Mouse (Mus musculus) urinary bladder, postnatal 14 days (tissue): ENCODE measurements around the gene Dcun1d3.

Experiments used
- DNase-seq: peaks from one replicate; pipeline ENCODE4 v3.0.0; 2021; ENCODE audit warnings: low spot score

Gene Dcun1d3

GRCm38 (mm10) chr7:119895639-119896512, at the start of gene Dcun1d3, which contains the start of gene Lyrm1:
TSS of gene Dcun1d3 (minus strand) at chr7:119896298.
TSS of gene Lyrm1 (plus strand) at chr7:119895861.
- peak; percentile 99 for DNase-seq

DNA sequence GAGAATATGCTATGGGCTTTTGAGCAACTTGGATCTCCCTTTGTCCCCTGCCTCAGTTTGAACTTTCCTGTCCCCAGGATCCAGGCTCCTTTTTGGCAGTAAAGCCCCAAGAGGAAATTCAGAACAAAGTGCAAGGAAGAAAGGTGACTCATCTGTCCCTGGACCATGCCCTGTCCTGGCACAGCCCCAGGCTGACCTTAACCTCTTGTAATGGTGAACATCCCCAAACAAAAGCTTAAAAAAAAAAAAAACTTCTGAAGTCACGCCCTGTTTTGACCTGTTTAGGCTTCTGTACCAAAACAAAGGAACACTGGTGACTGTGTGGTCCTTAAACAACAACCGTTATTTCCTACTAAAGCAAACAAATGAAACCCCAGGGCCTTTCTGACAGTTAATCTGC, 45.5 kb upstream of the Dcun1d3 start:
- DNase-seq, result peak; percentile 9

DNA sequence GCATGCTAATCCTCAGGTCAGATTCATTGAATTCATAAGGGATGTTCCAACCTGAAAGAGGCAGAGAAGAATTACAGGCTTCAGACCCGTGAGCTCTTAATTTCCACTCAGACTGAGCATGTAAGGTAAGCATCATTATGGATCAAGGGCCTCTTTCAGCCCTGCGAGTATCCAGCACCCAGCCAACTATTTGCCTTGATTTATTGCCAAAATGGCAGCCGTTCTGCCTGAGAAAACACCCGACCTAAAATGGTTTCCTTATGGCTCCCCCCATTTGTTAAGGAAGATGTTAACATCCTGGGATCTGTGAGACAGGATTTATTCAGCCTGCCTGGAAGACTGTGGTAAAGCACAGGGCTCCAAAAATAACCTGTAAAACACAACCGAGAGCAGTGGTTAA, 40.9 kb upstream of the Dcun1d3 start:
- no peak for DNase-seq

DNA sequence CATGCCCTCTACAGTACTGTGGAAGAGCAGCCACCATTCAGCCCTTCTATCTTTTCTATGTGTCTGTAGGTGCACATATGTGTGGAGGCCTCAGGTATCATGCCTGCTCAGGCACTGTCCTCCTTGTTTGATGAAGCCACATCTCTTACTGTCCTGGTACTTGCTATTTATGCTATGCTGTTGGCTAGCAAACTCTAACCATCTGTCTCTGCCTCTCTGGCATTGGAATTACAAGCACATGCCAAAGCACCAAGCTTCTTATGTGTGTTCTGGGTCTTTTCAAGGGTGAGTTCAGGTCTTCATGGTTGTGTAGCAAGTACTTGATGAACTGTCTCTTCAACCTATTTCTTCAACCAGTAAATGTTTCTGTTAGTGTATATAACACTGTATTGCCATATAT, 40.2 kb upstream of the Dcun1d3 start:
- no peak for DNase-seq

GRCm38 (mm10) chr7:119928783-119929440, 32.8 kb upstream of the Dcun1d3 start:
- DNase-seq, result no peak

- DNase-seq, result no peak
These were observed 25.0 kb upstream of the Dcun1d3 start for GRCm38 (mm10) chr7:119921054-119921453.

DNA sequence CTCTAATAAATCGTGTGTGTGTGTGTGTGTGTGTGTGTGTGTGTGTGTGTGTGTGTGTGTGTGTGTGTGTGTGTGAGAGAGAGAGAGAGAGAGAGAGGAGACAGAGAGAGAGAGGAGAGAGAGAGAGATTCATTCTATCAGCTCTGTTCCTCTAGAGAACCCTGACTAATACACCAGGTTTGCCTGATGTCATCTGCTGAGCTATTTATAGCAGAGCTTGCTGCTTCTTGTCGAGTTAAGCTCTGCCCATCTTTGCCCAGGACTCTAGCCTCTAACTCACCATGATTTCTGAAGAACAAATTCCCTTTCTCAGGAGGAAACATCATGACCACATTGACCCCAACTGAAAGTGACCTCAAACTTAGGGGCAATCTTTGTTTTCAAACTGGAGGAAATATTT, 24.4 kb upstream of the Dcun1d3 start:
- DNase-seq, result no peak

- DNase-seq, result no peak
These were observed 15.6 kb upstream of the Dcun1d3 start for GRCm38 (mm10) chr7:119911727-119912126.

DNA sequence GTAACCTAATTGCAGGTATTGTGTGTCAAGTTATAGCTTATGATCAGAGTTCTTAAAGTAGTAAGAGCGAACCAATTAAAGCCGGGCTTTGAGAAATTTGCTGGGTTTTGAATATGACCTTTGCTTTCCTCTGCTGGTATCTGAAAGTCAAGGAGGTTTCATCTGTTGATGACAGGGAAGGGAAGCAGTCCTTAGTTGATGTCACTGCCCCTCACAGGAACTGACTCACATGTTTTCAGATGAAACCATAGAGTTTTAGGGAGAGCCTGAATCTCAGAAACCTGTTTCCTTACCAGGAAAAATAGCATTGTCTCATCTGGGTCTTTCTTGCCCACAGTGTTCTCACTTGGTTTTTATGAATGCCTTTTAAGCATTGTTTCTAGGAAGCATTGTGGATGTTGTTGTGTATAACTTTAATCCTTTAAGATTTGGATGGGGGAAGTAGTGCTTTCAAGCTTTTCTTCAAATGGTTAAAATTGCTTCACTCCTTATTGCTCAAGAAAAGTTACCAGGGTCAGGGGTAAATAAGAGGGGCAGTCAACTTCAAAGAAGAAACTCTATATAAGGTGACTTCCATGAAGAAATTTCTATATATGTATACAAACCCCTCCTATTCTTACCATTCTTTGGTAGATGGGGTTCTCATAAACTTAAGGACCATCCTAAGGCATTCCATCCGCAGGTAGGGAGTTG, 10.6 kb upstream of the Dcun1d3 start:
- DNase-seq, result no peak

DNA sequence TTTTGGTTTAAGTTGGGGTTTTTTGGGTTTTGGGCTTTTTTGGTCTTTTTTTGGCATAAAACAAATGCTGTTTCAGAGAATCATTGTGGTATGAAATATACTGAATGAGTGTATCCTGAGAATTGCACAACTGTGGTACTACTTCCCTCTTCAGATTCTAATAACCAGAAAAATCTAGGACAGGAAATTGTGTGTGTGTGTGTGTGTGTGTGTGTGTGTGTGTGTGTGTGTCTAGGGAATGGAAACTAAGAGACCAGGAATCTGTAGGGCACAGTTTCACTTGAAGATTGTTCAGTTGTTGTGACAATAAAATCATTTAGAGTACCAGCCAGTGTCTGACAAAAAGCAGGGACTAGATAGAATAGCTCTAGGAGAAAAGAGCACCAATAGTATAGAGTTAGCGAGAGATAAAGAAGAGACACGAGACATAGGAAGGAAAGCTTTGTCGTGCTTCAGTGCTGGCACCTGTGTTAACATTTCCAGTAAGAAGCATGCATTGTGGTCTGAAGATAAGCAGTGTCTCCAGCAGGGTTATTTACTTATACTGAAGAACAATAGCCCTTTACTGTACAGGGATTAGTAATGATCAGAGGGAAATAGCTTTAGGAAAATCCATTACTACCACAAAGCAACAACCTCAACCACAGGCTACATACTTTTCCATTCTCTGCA, 3.4 kb upstream of the Dcun1d3 start:
- no peak for DNase-seq

DNA sequence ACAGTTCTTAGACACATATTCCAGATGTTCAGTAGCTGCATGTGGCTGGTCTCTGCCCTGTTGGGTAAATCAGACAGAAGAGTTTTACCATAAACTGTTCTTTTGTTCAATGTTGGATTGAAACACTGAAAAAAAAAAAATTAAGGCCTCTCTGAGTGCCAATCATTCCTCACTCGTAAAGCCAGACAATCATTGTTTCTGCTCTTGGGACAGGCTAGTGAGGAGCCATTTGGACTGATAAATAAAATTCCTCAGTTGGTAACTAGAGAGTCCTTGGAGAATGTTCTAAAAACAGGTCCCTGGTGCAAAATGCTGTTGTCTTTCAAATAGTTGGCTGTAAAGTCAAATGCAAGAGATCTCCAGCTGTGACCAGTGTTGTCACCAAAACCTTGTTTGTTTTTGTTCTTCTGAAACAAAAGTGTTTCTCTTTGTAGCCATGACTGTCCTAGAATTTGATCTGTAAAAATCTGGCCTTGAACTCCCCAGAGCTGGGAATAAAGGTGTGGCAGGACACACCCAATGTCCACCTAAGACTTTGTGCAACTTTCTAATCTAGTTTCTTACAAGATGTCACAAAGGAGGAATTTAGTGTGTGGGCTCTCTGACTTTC, 2.3 kb upstream of the Dcun1d3 start:
- DNase-seq, result no peak

DNA sequence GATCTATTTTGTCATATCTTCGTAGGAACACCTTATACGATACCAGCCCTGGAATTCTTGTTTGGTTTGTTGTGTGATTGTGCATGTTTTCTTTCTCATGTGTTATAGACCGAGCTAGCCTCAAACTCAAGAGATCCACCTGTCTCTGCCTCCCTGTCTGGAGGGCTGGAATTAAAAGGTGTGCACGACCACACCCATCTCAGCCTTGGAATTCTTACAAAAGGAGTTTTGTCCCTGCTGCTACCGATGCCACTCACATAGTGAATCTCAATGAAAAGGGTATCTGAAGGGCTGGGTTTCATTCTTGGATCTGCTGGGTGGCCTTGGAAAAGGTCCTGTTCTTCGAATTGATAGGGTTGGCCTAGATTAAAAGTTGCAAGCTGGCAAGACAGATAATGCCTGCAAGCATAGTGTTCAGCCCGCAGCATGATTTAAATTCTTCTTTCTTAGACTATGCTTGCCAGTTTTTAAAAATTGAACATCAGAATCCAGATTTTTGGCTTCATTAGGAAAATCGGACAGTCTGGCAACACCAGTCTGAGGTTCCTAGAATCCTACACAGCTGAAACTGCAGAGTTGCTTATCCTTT, 1.5 kb upstream of the Dcun1d3 start:
- DNase-seq, result no peak

DNA sequence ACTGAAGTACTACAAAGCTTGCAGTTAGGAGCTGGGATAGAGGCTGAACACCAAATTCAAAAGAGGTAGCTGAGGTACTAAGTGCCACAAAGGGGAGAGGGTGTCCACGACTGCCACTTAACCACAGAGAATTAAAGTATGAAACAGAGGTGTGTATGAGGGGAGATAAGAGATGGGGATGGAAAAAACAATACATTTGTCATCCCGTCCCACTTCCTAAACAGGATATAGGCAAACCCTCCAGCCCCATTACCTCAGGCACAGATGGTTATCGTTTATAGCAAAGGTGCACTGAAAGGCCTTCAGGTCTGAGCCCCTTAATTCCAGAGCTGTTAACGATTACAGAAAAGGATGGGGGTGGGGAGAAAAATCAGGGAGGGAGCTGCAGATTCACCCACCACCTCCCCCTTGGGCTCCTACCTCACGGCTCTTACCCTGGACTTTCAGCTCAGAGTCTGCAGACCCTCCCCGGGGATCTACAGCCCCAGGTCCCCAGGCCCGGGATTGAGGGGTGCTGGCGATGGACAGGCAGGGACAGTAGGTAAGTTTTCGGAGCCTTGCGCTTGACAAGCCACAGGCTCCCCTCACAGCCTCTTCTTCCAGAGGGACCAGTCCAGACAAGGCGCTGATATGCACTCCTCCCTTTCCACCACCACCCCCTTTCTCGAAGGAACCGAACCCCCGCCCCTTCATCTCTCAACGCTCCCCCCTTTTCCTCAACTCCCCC, 1.1 kb downstream of the Dcun1d3 start:
- DNase-seq, result no peak

DNA sequence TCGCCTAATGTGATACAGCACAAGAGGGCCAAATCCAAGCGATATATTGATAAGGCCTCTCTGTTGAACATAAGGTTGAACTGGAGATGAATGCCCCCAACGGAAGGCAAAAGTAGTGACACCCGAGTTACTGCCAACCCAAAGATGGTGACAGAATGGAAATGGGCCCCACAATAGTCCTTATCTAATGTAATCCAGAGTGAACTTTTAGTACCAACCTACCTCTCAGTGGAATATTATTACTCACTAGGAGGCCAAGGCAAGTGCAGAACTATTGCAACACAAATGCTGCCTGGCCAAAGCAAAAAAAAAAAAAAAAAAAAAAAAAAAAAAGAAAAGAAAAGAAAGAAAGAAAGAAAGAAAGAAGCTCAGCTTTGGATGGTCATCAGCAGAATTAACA, 3.4 kb downstream of the Dcun1d3 start:
- DNase-seq, result no peak

DNA sequence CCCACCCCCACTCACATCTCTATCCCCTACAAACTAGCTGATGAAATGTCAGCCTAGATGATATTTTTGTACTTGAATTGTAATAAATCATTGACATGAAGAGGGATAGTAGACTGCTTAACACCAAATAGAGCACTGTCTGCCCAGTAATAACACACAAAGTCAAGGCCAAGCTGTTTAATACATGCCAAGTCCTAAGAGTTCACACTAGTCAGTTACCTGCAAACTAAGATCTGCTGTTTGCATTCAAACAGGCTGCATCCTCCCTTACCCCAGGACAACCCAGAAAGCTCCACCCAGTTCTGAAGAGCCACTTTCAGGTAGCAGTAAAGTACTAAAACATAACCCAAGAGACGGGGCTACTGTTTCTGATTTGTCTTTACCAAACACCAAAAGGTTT, 3.9 kb downstream of the Dcun1d3 start:
- no peak for DNase-seq

DNA sequence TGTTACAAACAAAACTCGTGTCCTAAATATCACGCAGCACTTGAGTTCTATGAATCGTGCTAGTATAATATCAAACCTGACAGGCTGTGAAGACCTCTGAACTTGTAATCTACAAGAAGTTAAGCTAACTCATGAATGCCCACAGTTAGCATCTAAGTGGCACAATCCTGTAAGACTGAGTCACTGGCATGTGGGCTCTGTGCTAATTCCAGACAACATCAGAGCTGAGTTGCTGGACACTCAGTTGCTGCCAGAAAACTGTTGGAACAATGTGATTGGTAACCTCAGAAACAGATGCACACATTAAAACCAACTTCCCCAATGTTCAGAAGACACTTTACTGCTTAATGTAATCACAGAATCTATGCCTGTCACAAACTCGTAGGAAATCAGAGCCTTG, 8.2 kb downstream of the Dcun1d3 start:
- DNase-seq, result no peak

- no peak for DNase-seq
These were observed 14.9 kb downstream of the Dcun1d3 start for GRCm38 (mm10) chr7:119881229-119881628.

DNA sequence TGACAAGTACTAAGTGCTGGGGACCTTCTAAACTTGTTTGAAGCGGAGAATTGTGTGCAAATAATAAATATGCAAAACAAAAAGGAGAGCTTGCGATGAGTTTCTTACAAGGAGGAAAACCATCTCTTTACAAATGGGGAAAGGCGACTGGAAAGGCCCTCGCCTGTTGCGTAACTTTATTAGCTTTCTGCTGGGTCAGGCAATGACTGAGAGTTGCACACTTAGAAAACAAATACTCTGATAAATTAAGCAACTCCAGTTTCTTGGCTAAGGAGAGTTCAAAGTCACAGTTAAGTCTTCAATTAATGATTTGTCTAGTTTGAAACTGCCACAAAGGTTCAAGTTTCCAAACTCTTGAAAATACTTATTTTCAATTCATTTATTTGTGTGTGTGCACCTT, 15.8 kb downstream of the Dcun1d3 start:
- peak; percentile 38 for DNase-seq

- no peak for DNase-seq
These were observed 16.9 kb downstream of the Dcun1d3 start for GRCm38 (mm10) chr7:119879171-119879570.

DNA sequence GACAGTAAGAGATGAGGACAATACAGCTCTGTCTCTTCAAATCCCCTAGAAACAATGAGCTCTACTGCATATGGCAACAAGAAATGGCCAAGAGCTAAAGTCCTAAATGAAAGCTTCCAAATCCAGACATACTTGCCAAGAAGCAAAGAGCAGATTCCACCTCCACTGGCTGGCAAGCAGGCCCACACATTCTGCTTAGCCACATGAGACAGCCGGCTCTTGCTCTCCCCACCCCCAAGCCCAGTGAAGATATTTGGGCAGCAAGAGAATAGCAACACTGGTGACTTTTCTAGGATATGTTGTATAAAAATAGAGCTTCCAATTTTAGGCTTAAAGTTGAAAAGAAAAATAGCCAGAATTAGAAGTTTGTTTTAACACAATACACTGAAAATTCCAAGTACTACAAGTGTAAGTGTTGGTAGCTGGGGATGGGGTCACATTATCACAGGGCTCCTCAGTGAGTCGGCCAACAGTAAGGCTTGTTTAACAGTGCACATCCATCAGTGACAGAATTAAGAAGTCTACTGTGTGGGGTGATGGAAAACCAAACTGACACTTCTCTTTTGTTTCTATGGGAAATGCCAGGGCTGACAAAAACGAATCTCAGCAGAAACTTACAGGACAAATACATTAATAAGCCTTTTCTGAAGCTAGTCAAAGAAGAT, 20.2 kb downstream of the Dcun1d3 start:
- DNase-seq, result no peak
